Mouse (Mus musculus) adrenal gland, postnatal 36 days (tissue): ENCODE measurements around the gene Lap3. TPM values are rescaled to one million over a fixed set of nuclear protein-coding genes. Genes with fewer than 3 reads are reported as not detected.

ENCODE experiments used
- total RNA-seq, 2 experiments: library from RNA; stranded (reverse); gene quantifications; 2 replicates each; pipeline ENCODE4 v1.2.3; 2021

Lap3 gene
- total RNA-seq, 2 experiments from 2014 or later: 72.2 to 76.2 TPM

Other genes starting within 250 kb of the Lap3 start
- 100 to 1,000 TPM; 110 to 138 TPM for gene Qdpr, start 43.1 kb upstream of the Lap3 start, total RNA-seq
- not detected for gene Clrn2, start 39.6 kb upstream of the Lap3 start, total RNA-seq
- 100 to 1,000 TPM in 1 of 2 experiments, 10 to 100 TPM in 1; 96.0 to 113 TPM for gene Med28, start 26.9 kb downstream of the Lap3 start, total RNA-seq
- under 1 TPM; 0.13 to 0.60 TPM for gene Fam184b, start 146.2 kb downstream of the Lap3 start, total RNA-seq
- gene Ncapg, start 176.5 kb downstream of the Lap3 start, total RNA-seq: 1 to 10 TPM; 1.8 to 2.7 TPM